Mouse (Mus musculus): Measurements from ENCODE around the gene Eapp. TPM values are rescaled to one million over a fixed set of nuclear protein-coding genes. Genes with fewer than 3 reads are reported as not detected.
"Not testable (repeated sequence)": the region's sequence is repeated elsewhere in the genome, so short reads cannot be mapped to it uniquely, and the experiment has no call there.

Gene Eapp
- polyA plus RNA-seq, 1 experiment from 2014 or later, result 60.8 TPM

DNA sequence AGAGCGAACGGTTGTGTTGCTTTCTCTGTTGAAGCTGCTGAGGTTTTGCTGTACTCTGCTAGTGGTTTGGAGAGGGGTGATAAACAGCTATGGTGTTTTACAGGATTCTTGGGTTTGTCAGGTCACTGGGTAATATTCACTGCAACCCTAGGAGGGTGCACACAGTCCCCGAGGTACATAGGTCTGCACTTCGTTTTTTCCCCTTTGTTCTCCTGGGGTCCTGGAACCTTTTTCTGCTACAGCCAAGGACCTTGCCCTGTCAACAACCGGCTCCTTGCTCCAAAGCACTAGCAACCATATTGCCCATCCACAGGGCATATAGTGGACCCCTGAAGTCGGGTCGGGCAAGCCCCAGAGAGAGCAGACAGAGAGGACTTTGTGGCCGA lies 14.8 kb upstream of the Eapp start:
- peak; percentile 96 for ATAC-seq (ENCODE audit: low FRiP score, low TSS enrichment)
- not testable (repeated sequence) for H3K4me2 ChIP-seq (replicated peaks; ENCODE audit: low read depth, low read length); H3K4me1 ChIP-seq (ENCODE audit: insufficient read depth, low read length); H3K9me3 ChIP-seq (ENCODE audit: low read length); H3K36me3 ChIP-seq (ENCODE audit: insufficient read depth, low read length); H3K27ac ChIP-seq (ENCODE audit: low read length); H3K4me3 ChIP-seq (ENCODE audit: low read length); H3K9ac ChIP-seq (replicated peaks; ENCODE audit: low read length); H3K27me3 ChIP-seq (ENCODE audit: insufficient read depth, low read length)
- WGBS, result 0% methylated on average over 2 of the region's 8 CpGs

DNA sequence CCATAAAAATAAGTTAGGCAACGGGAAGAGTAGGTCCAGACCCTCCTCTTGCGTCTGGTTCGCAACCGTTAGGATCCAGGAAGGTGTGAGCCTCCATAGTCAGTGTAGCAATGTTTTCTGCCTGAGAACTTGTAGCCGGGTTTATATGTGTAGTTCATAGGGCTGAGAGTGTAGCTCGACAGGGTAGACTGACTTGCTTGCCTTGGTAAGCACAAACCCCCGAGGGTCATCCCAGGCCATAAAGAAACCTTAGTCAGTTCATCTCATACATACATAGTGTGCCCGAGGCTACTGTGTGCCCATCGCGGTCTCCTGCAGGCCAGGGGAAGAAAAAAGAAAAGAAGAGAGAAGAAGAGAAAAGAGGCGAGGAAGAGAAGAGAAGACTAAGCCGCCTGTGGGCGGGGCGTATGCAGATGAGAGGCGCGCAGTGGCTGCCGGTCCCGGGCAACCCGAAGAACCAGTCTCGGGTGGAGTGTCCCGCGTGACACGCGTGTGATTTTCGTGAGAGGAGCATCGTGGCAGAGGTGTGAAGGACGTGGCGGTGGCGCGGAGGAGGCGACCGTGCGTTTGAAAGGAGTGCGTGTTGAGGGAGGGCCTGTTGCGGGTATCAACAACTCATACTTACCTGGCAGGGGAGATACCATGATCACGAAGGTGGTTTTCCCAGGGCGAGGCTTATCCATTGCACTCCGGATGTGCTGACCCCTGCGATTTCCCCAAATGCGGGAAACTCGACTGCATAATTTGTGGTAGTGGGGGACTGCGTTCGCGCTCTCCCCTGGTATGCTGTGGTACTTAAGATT lies 14.2 kb upstream of the Eapp start:
- not testable (repeated sequence) for H3K27ac ChIP-seq (ENCODE audit: low read length); H3K36me3 ChIP-seq (ENCODE audit: insufficient read depth, low read length); H3K27me3 ChIP-seq (ENCODE audit: insufficient read depth, low read length); H3K9me3 ChIP-seq (ENCODE audit: low read length); H3K4me1 ChIP-seq (ENCODE audit: insufficient read depth, low read length); H3K9ac ChIP-seq (replicated peaks; ENCODE audit: low read length); H3K4me3 ChIP-seq (ENCODE audit: low read length); H3K4me2 ChIP-seq (replicated peaks; ENCODE audit: low read depth, low read length)
- 1% methylated on average over 9 of the region's 44 CpGs for WGBS
- peak; percentile 81 for ATAC-seq (ENCODE audit: low FRiP score, low TSS enrichment)

DNA sequence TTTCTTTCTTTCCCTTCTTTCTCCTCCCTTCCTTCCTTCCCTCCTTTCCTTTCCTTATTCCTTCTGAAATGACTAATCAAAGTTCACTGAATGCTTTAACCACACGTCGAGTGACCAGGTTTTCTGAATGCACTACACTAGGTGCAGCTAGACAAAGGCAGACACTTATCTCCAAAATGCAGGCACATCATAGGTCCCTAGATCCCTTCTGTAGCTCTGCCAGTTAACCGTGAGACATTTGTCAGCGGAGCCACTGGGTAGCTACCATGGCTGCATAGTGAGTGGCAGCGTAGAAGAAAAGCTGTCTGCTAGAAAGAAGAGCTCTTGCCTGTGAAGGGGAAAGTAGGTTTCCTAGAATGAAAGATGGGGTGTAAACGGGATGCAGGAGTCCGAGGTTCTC lies 3.7 kb upstream of the Eapp start:
- 67% methylated on average over 7 of the region's 7 CpGs for WGBS
- no peak for ATAC-seq (ENCODE audit: low FRiP score, low TSS enrichment)
- no peak overlapping the region for H3K9ac ChIP-seq (replicated peaks; ENCODE audit: low read length)
- H3K27ac ChIP-seq (ENCODE audit: low read length), result no peak overlapping the region
- no peak overlapping the region for H3K4me3 ChIP-seq (ENCODE audit: low read length)
- H3K27me3 ChIP-seq (ENCODE audit: insufficient read depth, low read length), result no peaks in the 10 kb centered on the region
- H3K9me3 ChIP-seq (ENCODE audit: low read length), result no peaks in the 10 kb centered on the region
- peaks cover 5% of the 10 kb centered on the region for H3K4me1 ChIP-seq (ENCODE audit: insufficient read depth, low read length)
- no peaks in the 10 kb centered on the region for H3K36me3 ChIP-seq (ENCODE audit: insufficient read depth, low read length)
- no peak overlapping the region for H3K4me2 ChIP-seq (replicated peaks; ENCODE audit: low read depth, low read length)

- Histone ChIP-seq H3K27me3 (ENCODE audit: insufficient read depth, low read length) (no peaks in the 10 kb centered on the region), H3K36me3 (ENCODE audit: insufficient read depth, low read length) (no peaks in the 10 kb centered on the region), H3K9me3 (ENCODE audit: low read length) (no peaks in the 10 kb centered on the region), H3K4me3 (ENCODE audit: low read length) (no peak overlapping the region), H3K4me2 (replicated peaks; ENCODE audit: low read depth, low read length) (no peak overlapping the region), H3K27ac (ENCODE audit: low read length) (peak overlapping the region; percentile 29; the same call in 1 of the 2 replicates), H3K4me1 (ENCODE audit: insufficient read depth, low read length) (peaks cover 8% of the 10 kb centered on the region), H3K9ac (replicated peaks; ENCODE audit: low read length) (no peak overlapping the region)
- WGBS, result 40% methylated on average over 6 of the region's 6 CpGs
- ATAC-seq (ENCODE audit: low FRiP score, low TSS enrichment), result no peak
Observed at GRCm38 (mm10) chr12:54697791-54698250, 2.1 kb upstream of the Eapp start.

DNA sequence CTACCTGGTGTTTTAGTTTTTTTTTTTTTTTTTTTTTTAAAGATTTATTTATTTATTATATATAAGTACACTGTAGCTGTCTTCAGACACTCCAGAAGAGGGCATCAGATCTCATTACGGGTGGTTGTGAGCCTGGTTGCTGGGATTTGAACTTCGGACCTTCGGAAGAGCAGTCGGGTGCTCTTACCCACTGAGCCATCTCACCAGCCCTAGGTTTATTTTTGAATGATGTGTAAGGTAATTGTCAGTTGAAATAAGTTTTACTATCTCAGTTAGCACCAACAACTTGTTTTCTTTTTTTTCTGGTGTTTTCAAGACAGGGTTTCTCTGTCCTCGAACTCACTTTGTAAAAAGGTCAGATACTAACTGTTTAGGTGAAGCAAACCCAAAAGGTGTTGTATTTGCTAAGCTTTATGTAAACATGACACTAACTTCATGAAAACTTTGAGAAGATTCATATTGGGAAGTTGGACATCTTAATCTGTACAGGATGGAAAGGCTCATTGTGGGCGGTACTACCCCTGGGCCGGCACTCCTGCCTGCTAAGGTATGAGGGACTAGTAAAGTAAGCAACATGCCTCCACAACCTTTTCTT lies 1.4 kb upstream of the Eapp start:
- H3K4me2 ChIP-seq (replicated peaks; ENCODE audit: low read depth, low read length), result no peak overlapping the region
- H3K27ac ChIP-seq (ENCODE audit: low read length), result peak overlapping the region; percentile 29; the same call in 1 of the 2 replicates
- no peak; the same call in 1 of the 2 replicates for ATAC-seq (ENCODE audit: low FRiP score, low TSS enrichment)
- no peaks in the 10 kb centered on the region for H3K27me3 ChIP-seq (ENCODE audit: insufficient read depth, low read length)
- no peak overlapping the region for H3K4me3 ChIP-seq (ENCODE audit: low read length)
- H3K9ac ChIP-seq (replicated peaks; ENCODE audit: low read length), result no peak overlapping the region
- 9% methylated on average over 7 of the region's 7 CpGs for WGBS
- H3K4me1 ChIP-seq (ENCODE audit: insufficient read depth, low read length), result peaks cover 8% of the 10 kb centered on the region
- no peaks in the 10 kb centered on the region for H3K9me3 ChIP-seq (ENCODE audit: low read length)
- 0 out of 2 replicates have a peak, but pooled peaks cover 3% of the 10 kb centered on the region for H3K36me3 ChIP-seq (ENCODE audit: insufficient read depth, low read length)

DNA sequence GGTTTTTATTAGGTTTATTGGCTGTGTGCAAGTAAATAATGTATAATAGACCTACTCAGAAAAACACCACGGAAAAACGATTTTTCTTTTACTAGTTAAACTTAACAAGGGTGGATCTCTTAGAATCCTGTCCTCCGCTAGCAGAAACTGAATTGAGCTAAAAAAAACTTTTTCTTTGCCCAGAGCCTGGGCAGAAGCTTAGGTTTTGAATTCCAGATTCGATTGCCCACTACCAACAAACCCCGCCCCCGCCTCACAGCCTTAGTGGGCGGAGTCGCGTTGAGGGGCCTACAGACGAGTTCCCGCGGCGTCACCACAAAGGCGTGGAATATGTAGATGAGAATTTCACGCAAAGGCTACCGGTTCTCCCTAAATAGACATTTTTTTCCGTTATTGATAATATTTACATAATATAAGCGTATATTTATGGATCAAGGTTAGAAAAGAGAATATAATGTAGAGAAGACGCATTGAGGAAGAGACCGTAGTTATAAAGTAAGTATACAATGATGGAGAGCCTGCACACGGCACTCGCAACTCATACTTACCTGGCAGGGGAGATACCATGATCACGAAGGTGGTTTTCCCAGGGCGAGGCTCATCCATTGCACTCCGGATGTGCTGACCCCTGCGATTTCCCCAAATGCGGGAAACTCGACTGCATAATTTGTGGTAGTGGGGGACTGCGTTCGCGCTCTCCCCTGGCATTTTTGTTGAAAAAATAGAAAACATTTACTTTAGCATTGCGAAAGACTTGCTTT lies 725 bp upstream of the Eapp start:
- Histone ChIP-seq H3K4me2 (replicated peaks; ENCODE audit: low read depth, low read length) (peak overlapping the region; percentile 79), H3K9me3 (ENCODE audit: low read length) (no peaks in the 10 kb centered on the region), H3K4me3 (ENCODE audit: low read length) (peak overlapping the region; percentile 95), H3K27me3 (ENCODE audit: insufficient read depth, low read length) (no peaks in the 10 kb centered on the region), H3K36me3 (ENCODE audit: insufficient read depth, low read length) (0 out of 2 replicates have a peak, but pooled peaks cover 3% of the 10 kb centered on the region), H3K9ac (replicated peaks; ENCODE audit: low read length) (peak overlapping the region; percentile 91), H3K4me1 (ENCODE audit: insufficient read depth, low read length) (peaks cover 8% of the 10 kb centered on the region), H3K27ac (ENCODE audit: low read length) (peak overlapping the region; percentile 97)
- WGBS, result under 1% methylated on average over 32 of the region's 32 CpGs
- peak; percentile 91 for ATAC-seq (ENCODE audit: low FRiP score, low TSS enrichment)

DNA sequence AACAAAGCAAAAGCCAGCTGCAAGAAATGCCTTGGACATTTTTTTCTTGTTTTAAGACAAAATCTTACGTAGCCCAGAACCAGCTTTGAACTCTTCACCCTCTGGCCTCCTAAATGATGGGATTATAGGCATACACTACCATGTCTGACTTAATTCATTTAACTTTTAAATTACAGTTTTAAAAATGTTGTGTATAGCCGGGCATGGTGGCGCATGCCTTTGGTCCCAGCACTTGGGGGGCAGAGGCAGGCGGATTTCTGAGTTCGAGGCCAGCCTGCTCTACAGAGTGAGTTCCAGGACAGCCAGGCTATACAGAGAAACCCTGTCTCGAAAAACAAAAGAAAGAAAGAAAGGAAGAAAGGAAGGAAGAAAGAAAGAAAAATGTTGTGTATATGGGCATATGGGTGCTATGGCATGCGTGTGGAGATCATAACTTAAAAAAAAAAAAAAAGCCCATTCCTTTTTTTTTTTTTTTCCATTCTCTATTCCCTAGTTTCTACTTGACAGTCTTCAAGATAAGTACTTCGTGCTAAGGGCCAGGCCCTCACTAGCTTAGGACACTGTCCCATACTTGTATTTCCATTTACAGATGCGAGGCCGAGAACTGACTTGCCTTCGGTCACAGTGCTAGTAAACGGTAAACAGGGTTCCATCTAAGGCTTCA lies 718 bp downstream of the Eapp start:
- Histone ChIP-seq H3K9ac (replicated peaks; ENCODE audit: low read length) (peak overlapping the region; percentile 91), H3K4me1 (ENCODE audit: insufficient read depth, low read length) (peaks cover 8% of the 10 kb centered on the region), H3K27ac (ENCODE audit: low read length) (peak overlapping the region; percentile 97), H3K9me3 (ENCODE audit: low read length) (no peaks in the 10 kb centered on the region), H3K27me3 (ENCODE audit: insufficient read depth, low read length) (no peaks in the 10 kb centered on the region), H3K36me3 (ENCODE audit: insufficient read depth, low read length) (peaks cover 16% of the 10 kb centered on the region), H3K4me2 (replicated peaks; ENCODE audit: low read depth, low read length) (peak overlapping the region; percentile 79), H3K4me3 (ENCODE audit: low read length) (peak overlapping the region; percentile 95)
- ATAC-seq (ENCODE audit: low FRiP score, low TSS enrichment), result no peak
- 37% methylated on average over 12 of the region's 12 CpGs for WGBS

DNA sequence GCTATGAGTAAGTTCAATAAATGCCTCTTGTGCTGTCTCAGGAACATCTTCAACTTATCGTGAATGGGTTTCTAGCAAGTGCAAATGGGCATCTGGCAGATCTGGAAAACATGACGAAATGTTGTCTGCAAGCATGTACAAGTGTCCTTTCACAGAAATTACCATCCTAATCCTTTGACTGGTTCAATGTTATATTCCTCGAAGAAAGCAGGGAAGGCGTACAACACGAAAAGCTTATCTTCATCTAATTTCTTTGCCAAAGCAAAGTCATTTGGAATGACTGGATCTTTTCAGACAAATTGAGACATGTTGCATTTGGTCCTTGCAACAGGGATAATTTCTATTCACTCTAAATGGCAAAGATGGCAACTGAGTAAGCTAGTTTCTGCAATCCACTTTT lies 6.6 kb downstream of the Eapp start:
- ATAC-seq (ENCODE audit: low FRiP score, low TSS enrichment), result no peak
- peaks cover 46% of the 10 kb centered on the region for H3K36me3 ChIP-seq (ENCODE audit: insufficient read depth, low read length)

GRCm38 (mm10) chr12:54683182-54683581 lies 12.5 kb downstream of the Eapp start:
- no peaks in the 10 kb centered on the region for H3K4me1 ChIP-seq (ENCODE audit: insufficient read depth, low read length)
- H3K4me3 ChIP-seq (ENCODE audit: low read length), result no peak overlapping the region
- no peaks in the 10 kb centered on the region for H3K9me3 ChIP-seq (ENCODE audit: low read length)
- no peaks in the 10 kb centered on the region for H3K27me3 ChIP-seq (ENCODE audit: insufficient read depth, low read length)
- H3K4me2 ChIP-seq (replicated peaks; ENCODE audit: low read depth, low read length), result no peak overlapping the region
- no peak for ATAC-seq (ENCODE audit: low FRiP score, low TSS enrichment)
- peaks cover 16% of the 10 kb centered on the region for H3K36me3 ChIP-seq (ENCODE audit: insufficient read depth, low read length)
- H3K9ac ChIP-seq (replicated peaks; ENCODE audit: low read length), result no peak overlapping the region
- H3K27ac ChIP-seq (ENCODE audit: low read length), result no peak overlapping the region
- WGBS, result 17% methylated on average over 1 of the region's 1 CpGs

More for the DNA sequence above, 6.6 kb downstream of the Eapp start:
- Histone ChIP-seq H3K27ac (ENCODE audit: low read length) (no peak overlapping the region), H3K4me3 (ENCODE audit: low read length) (no peak overlapping the region), H3K4me1 (ENCODE audit: insufficient read depth, low read length) (no peaks in the 10 kb centered on the region), H3K9me3 (ENCODE audit: low read length) (no peaks in the 10 kb centered on the region), H3K9ac (replicated peaks; ENCODE audit: low read length) (no peak overlapping the region), H3K4me2 (replicated peaks; ENCODE audit: low read depth, low read length) (no peak overlapping the region), H3K27me3 (ENCODE audit: insufficient read depth, low read length) (no peaks in the 10 kb centered on the region)
- WGBS, result 95% methylated on average over 5 of the region's 5 CpGs
